Comparison of ENCODE assay signal across 18 mouse cellular contexts in the genomic region with DNA sequence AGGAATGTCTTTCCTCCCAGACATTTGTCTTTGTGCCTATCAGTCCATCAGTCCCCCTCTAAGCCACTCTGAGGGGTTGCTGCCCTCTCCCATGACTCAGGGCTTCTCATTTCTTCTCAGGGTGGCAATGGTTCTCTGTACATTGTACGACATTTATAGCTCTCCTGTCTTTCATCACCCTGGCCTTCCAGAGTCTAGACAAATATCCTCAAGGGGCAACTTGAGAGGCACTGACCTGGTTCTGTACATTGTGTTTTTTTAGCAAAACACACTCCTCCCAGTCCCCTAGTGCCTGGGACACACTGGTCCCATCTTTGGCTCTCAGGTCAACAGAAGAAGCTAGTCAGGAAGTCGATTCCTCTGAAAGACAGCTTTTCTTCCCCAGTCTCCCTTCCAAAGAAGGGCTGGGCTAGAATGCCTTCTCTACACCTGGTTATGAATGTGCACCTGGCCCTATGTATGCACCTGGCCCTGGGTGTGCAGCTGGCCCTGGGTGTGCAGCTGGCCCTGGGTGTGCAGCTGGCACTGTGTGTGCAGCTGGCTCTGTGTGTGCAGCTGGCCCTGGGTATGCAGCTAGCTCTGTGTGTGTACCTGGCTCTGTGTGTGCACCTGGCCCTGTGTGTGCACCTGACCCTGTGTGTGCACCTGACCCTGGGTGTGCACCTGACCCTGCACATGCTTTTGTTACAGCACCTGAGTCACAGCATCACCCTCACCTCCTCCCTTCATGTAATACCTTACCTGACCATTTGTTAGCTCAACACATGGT.
A peak's percentile ranks its signal among the peaks of the same experiment; 100 is the strongest.
DNase-seq lines count a peak whose midpoint lies in the region; ATAC-seq and TF ChIP-seq lines count a peak whose summit lies in the region.
"Had no signal": no experiment of that assay in that cellular context is flagged by ENCODE, and none has a peak within 500 bp of the region (broad histone marks: within the 10 kb centered on the region; RNA-seq: fewer than 3 reads in every experiment).

No protein-coding gene starts in this region.

- H3K4me2 ChIP-seq in limb, embryonic 11.5 days (ENCODE audit: low read depth, severe bottlenecking), result no peak overlapping the region
- H3K4me2 ChIP-seq in intestine, embryonic 16.5 days (ENCODE audit: low read depth, low read length), result no peak overlapping the region
- H3K4me2 ChIP-seq: heart, embryonic 15.5 days; kidney, embryonic 15.5 days had no signal

- no peak for TF ChIP-seq CTCF in heart, adult 2 months (IDR thresholded peaks at IDR 0.05)

- no peak for ATAC-seq in limb, embryonic 11.5 days (ENCODE audit: insufficient number of reproducible peaks, low FRiP score, low TSS enrichment, low read depth)
- ATAC-seq in intestine, embryonic 16.5 days, result no peak

- H3K9me3 ChIP-seq in limb, embryonic 11.5 days (ENCODE audit: control insufficient read depth, low read length), result no peaks in the 10 kb centered on the region
- no peaks in the 10 kb centered on the region for H3K9me3 ChIP-seq in limb, embryonic 10.5 days (replicated peaks)
- H3K9me3 ChIP-seq in intestine, embryonic 16.5 days (ENCODE audit: control insufficient read depth, low read length), result no peaks in the 10 kb centered on the region
- H3K9me3 ChIP-seq: G1E; heart, embryonic 15.5 days; kidney, embryonic 15.5 days; midbrain, embryonic 10.5 days had no signal

- H3K27me3 ChIP-seq in heart, adult 2 months (ENCODE audit: control insufficient read depth, insufficient read depth, low read length), result no peaks in the 10 kb centered on the region
- no peaks in the 10 kb centered on the region for H3K27me3 ChIP-seq in limb, embryonic 11.5 days (ENCODE audit: control insufficient read depth, insufficient read depth, low read length)
- no peaks in the 10 kb centered on the region for H3K27me3 ChIP-seq in limb, embryonic 10.5 days (ENCODE audit: low read depth, poor library complexity, severe bottlenecking)
- H3K27me3 ChIP-seq in intestine, embryonic 16.5 days (replicated peaks; ENCODE audit: control insufficient read depth, insufficient read depth, low read length), result no peaks in the 10 kb centered on the region
- H3K27me3 ChIP-seq: heart, embryonic 15.5 days; kidney, embryonic 15.5 days had no signal

- no peak for TF ChIP-seq EP300 in heart, adult 2 months (IDR thresholded peaks at IDR 0.05; ENCODE audit: insufficient read depth, low read depth, low read length)

- H3K79me2 ChIP-seq in heart, adult 2 months (replicated peaks; ENCODE audit: control insufficient read depth, insufficient read depth, low read length), result peaks cover 2% of the 10 kb centered on the region; the same call in 1 of the 2 replicates

- 51% methylated on average over 2 of the region's 2 CpGs for WGBS in heart, adult 2 months
- WGBS in limb, embryonic 11.5 days, result 41% methylated on average over 2 of the region's 2 CpGs
- WGBS in limb, embryonic 10.5 days, result 43% methylated on average over 2 of the region's 2 CpGs
- 57% methylated on average over 2 of the region's 2 CpGs for WGBS in intestine, embryonic 16.5 days

- TF ChIP-seq POLR2A in heart, adult 2 months (IDR thresholded peaks at IDR 0.05; ENCODE audit: insufficient read depth, low read depth, low read length), result no peak

- H3K4me1 ChIP-seq in heart, adult 2 months (ENCODE audit: control insufficient read depth, insufficient read depth, low read length), result peaks cover 24% of the 10 kb centered on the region
- peaks cover 53% of the 10 kb centered on the region for H3K4me1 ChIP-seq in limb, embryonic 11.5 days (ENCODE audit: control insufficient read depth, insufficient read depth, low read length)
- H3K4me1 ChIP-seq in limb, embryonic 10.5 days, result peaks cover 83% of the 10 kb centered on the region
- peaks cover 33% of the 10 kb centered on the region for H3K4me1 ChIP-seq in intestine, embryonic 16.5 days (ENCODE audit: control insufficient read depth, insufficient read depth, low read length)

- H3K4me3 ChIP-seq in heart, adult 2 months, result no peak overlapping the region
- no peak overlapping the region for H3K4me3 ChIP-seq in limb, embryonic 11.5 days (ENCODE audit: low read depth, low read length)
- no peak overlapping the region for H3K4me3 ChIP-seq in limb, embryonic 10.5 days
- no peak overlapping the region for H3K4me3 ChIP-seq in intestine, embryonic 16.5 days (ENCODE audit: low read length)
- H3K4me3 ChIP-seq: heart, embryonic 15.5 days; kidney, embryonic 15.5 days; midbrain, embryonic 10.5 days had no signal

- intact Hi-C loops in heart, adult 2 months (cut with DNase I), result loop anchor here (2.0 to 5.0 kb wide), 2 partner anchors 36 to 70 kb away; partner anchors contain the start of gene Nxn

- no peak for DNase-seq in heart, adult 2 months
- no peak for DNase-seq in heart, adult 8-10 months (ENCODE audit: low spot score)
- DNase-seq in limb, embryonic 11.5 days (ENCODE audit: low spot score), result no peak
- DNase-seq in limb, embryonic 10.5 days (ENCODE audit: low spot score), result no peak
- DNase-seq in MN1 (ENCODE audit: low spot score), result peak; percentile 51
- no peak for DNase-seq in adrenal gland, postnatal 10 days
- DNase-seq in embryo, embryonic 9.5 days (ENCODE audit: extremely low spot score), result no peak
- DNase-seq: adrenal gland, postnatal 14 days; cerebellum, adult 9-10 months; embryo, embryonic 11 days; lung, adult 18-20 months; right cerebral cortex, postnatal 4 days; thymus, postnatal 14 days had no signal

- no peaks in the 10 kb centered on the region for H3K36me3 ChIP-seq in heart, adult 2 months (ENCODE audit: control insufficient read depth, insufficient read depth, low read length)
- H3K36me3 ChIP-seq in limb, embryonic 11.5 days (ENCODE audit: control insufficient read depth, insufficient read depth, low read length), result no peaks in the 10 kb centered on the region
- no peaks in the 10 kb centered on the region for H3K36me3 ChIP-seq in limb, embryonic 10.5 days
- H3K36me3 ChIP-seq in intestine, embryonic 16.5 days (ENCODE audit: control insufficient read depth, insufficient read depth, low read length), result no peaks in the 10 kb centered on the region
- H3K36me3 ChIP-seq: G1E; heart, embryonic 15.5 days; kidney, embryonic 15.5 days; midbrain, embryonic 10.5 days had no signal

- no peak overlapping the region for H3K9ac ChIP-seq in heart, adult 2 months (ENCODE audit: low read depth, low read length)
- no peak overlapping the region for H3K9ac ChIP-seq in limb, embryonic 11.5 days (ENCODE audit: low read length)
- H3K9ac ChIP-seq in intestine, embryonic 16.5 days (ENCODE audit: low read depth, low read length), result 0 out of 2 replicates have a peak overlapping the region, but pooled peaks have one; percentile 5
- H3K9ac ChIP-seq: heart, embryonic 15.5 days; kidney, embryonic 15.5 days had no signal

- H3K27ac ChIP-seq in heart, adult 2 months, result peak overlapping the region; percentile 53; the same call in 1 of the 2 replicates
- H3K27ac ChIP-seq in limb, embryonic 11.5 days (replicated peaks; ENCODE audit: low read depth, low read length), result 0 out of 2 replicates have a peak overlapping the region, but pooled peaks have one; percentile 21
- no peak overlapping the region for H3K27ac ChIP-seq in limb, embryonic 10.5 days
- H3K27ac ChIP-seq in intestine, embryonic 16.5 days (ENCODE audit: low read length), result no peak overlapping the region
- H3K27ac ChIP-seq: heart, embryonic 15.5 days; kidney, embryonic 15.5 days; midbrain, embryonic 10.5 days had no signal

Comparison
In these comparisons a context has a peak if more than half of its experiments do, and no peak if none do; other contexts are left out.
1. H3K27ac ChIP-seq: peak in heart, adult 2 months (single experiment) and limb, embryonic 11.5 days (single experiment); none in limb, embryonic 10.5 days (single experiment) and intestine, embryonic 16.5 days (single experiment).